Mouse (Mus musculus): ENCODE results near the gene Tmem129. TPM values are rescaled to one million over a fixed set of nuclear protein-coding genes. Genes with fewer than 3 reads are reported as not detected.

The Tmem129 gene
- polyA plus RNA-seq, 1 experiment: 47.4 TPM

GRCm38 (mm10) chr5:33640652-33641051, 17.6 kb downstream of the Tmem129 start:
- peak; percentile 59 for DNase-seq
- WGBS: 34% methylated on average over 3 of the region's 3 CpGs

GRCm38 (mm10) chr5:33638826-33639225, 19.4 kb downstream of the Tmem129 start:
- 51% methylated on average over 4 of the region's 4 CpGs for whole genome bisulfite sequencing

More at GRCm38 (mm10) chr5:33640652-33641051, 17.6 kb downstream of the Tmem129 start:
- Histone ChIP-seq H3K27me3 (replicated peaks; ENCODE audit: control insufficient read depth, insufficient read depth, low read length) (no peaks in the 10 kb centered on the region), H3K4me3 (ENCODE audit: insufficient read depth, low read depth, low read length) (no peak overlapping the region), H3K27ac (ENCODE audit: insufficient read depth, low read depth, low read length) (no peak overlapping the region), H3K36me3 (ENCODE audit: control insufficient read depth, insufficient read depth, low read length) (peaks cover 16% of the 10 kb centered on the region), H3K4me1 (ENCODE audit: control insufficient read depth, insufficient read depth, low read length) (no peaks in the 10 kb centered on the region; the same call in 1 of the 2 replicates)
- TF ChIP-seq POLR2A (IDR thresholded peaks at IDR 0.05; ENCODE audit: low read depth, low read length) (no peak), CTCF (conservative IDR thresholded peaks at IDR 0.05; ENCODE audit: insufficient read depth, insufficient read length, low read depth, low read length) (peak; percentile 64)

GRCm38 (mm10) chr5:33637606-33638350, 20.4 kb downstream of the Tmem129 start:
- Histone ChIP-seq H3K27me3 (replicated peaks; ENCODE audit: control insufficient read depth, insufficient read depth, low read length) (no peaks in the 10 kb centered on the region), H3K4me3 (ENCODE audit: insufficient read depth, low read depth, low read length) (no peak overlapping the region), H3K27ac (ENCODE audit: insufficient read depth, low read depth, low read length) (no peak overlapping the region), H3K36me3 (ENCODE audit: control insufficient read depth, insufficient read depth, low read length) (peaks cover 5% of the 10 kb centered on the region), H3K4me1 (ENCODE audit: control insufficient read depth, insufficient read depth, low read length) (no peaks in the 10 kb centered on the region)
- 76% methylated on average over 3 of the region's 3 CpGs for WGBS
- no peak for DNase-seq
- no peak for TF ChIP-seq POLR2A (IDR thresholded peaks at IDR 0.05; ENCODE audit: low read depth, low read length)
- TF ChIP-seq CTCF (conservative IDR thresholded peaks at IDR 0.05; ENCODE audit: insufficient read depth, insufficient read length, low read depth, low read length): no peak

More at GRCm38 (mm10) chr5:33638826-33639225, 19.4 kb downstream of the Tmem129 start:
- Histone ChIP-seq H3K27me3 (replicated peaks; ENCODE audit: control insufficient read depth, insufficient read depth, low read length) (no peaks in the 10 kb centered on the region), H3K36me3 (ENCODE audit: control insufficient read depth, insufficient read depth, low read length) (peaks cover 12% of the 10 kb centered on the region), H3K4me3 (ENCODE audit: insufficient read depth, low read depth, low read length) (no peak overlapping the region), H3K27ac (ENCODE audit: insufficient read depth, low read depth, low read length) (no peak overlapping the region), H3K4me1 (ENCODE audit: control insufficient read depth, insufficient read depth, low read length) (no peaks in the 10 kb centered on the region)
- TF ChIP-seq CTCF (conservative IDR thresholded peaks at IDR 0.05; ENCODE audit: insufficient read depth, insufficient read length, low read depth, low read length) (no peak), POLR2A (IDR thresholded peaks at IDR 0.05; ENCODE audit: low read depth, low read length) (no peak)
- no peak for DNase-seq

- no peak overlapping the region for H3K27ac ChIP-seq (ENCODE audit: insufficient read depth, low read depth, low read length)
- H3K4me1 ChIP-seq (ENCODE audit: control insufficient read depth, insufficient read depth, low read length): no peaks in the 10 kb centered on the region
- no peak for TF ChIP-seq POLR2A (IDR thresholded peaks at IDR 0.05; ENCODE audit: low read depth, low read length)
- no peak for TF ChIP-seq CTCF (conservative IDR thresholded peaks at IDR 0.05; ENCODE audit: insufficient read depth, insufficient read length, low read depth, low read length)
- no peak for DNase-seq
- no peaks in the 10 kb centered on the region for H3K36me3 ChIP-seq (ENCODE audit: control insufficient read depth, insufficient read depth, low read length)
- H3K27me3 ChIP-seq (replicated peaks; ENCODE audit: control insufficient read depth, insufficient read depth, low read length): no peaks in the 10 kb centered on the region
- 94% methylated on average over 3 of the region's 3 CpGs for WGBS
- H3K4me3 ChIP-seq (ENCODE audit: insufficient read depth, low read depth, low read length): no peak overlapping the region
Measured at GRCm38 (mm10) chr5:33635361-33635760, 22.9 kb downstream of the Tmem129 start.

- H3K4me3 ChIP-seq (ENCODE audit: insufficient read depth, low read depth, low read length): no peak overlapping the region
- H3K27ac ChIP-seq (ENCODE audit: insufficient read depth, low read depth, low read length): no peak overlapping the region
- no peaks in the 10 kb centered on the region for H3K36me3 ChIP-seq (ENCODE audit: control insufficient read depth, insufficient read depth, low read length)
- TF ChIP-seq POLR2A (IDR thresholded peaks at IDR 0.05; ENCODE audit: low read depth, low read length): no peak
- no peak for DNase-seq
- 71% methylated on average over 1 of the region's 1 CpGs for WGBS
- peaks cover 6% of the 10 kb centered on the region; the same call in 1 of the 2 replicates for H3K4me1 ChIP-seq (ENCODE audit: control insufficient read depth, insufficient read depth, low read length)
- no peaks in the 10 kb centered on the region for H3K27me3 ChIP-seq (replicated peaks; ENCODE audit: control insufficient read depth, insufficient read depth, low read length)
Measured at GRCm38 (mm10) chr5:33632526-33632925, 25.7 kb downstream of the Tmem129 start.

- Histone ChIP-seq H3K36me3 (ENCODE audit: control insufficient read depth, insufficient read depth, low read length) (no peaks in the 10 kb centered on the region), H3K27me3 (replicated peaks; ENCODE audit: control insufficient read depth, insufficient read depth, low read length) (no peaks in the 10 kb centered on the region), H3K4me3 (ENCODE audit: insufficient read depth, low read depth, low read length) (no peak overlapping the region), H3K27ac (ENCODE audit: insufficient read depth, low read depth, low read length) (no peak overlapping the region), H3K4me1 (ENCODE audit: control insufficient read depth, insufficient read depth, low read length) (peaks cover 6% of the 10 kb centered on the region; the same call in 1 of the 2 replicates)
- TF ChIP-seq POLR2A (IDR thresholded peaks at IDR 0.05; ENCODE audit: low read depth, low read length) (no peak), CTCF (conservative IDR thresholded peaks at IDR 0.05; ENCODE audit: insufficient read depth, insufficient read length, low read depth, low read length) (no peak)
- WGBS: 64% methylated on average over 4 of the region's 4 CpGs
- DNase-seq: no peak
Measured at GRCm38 (mm10) chr5:33630615-33631014, 27.6 kb downstream of the Tmem129 start.

- TF ChIP-seq POLR2A (IDR thresholded peaks at IDR 0.05; ENCODE audit: low read depth, low read length): no peak
- TF ChIP-seq CTCF (conservative IDR thresholded peaks at IDR 0.05; ENCODE audit: insufficient read depth, insufficient read length, low read depth, low read length): no peak
- H3K27me3 ChIP-seq (replicated peaks; ENCODE audit: control insufficient read depth, insufficient read depth, low read length): no peaks in the 10 kb centered on the region
Measured at GRCm38 (mm10) chr5:33630061-33630460, 28.2 kb downstream of the Tmem129 start.

More at GRCm38 (mm10) chr5:33630061-33630460, 28.2 kb downstream of the Tmem129 start:
- Histone ChIP-seq H3K27ac (ENCODE audit: insufficient read depth, low read depth, low read length) (0 out of 2 replicates have a peak overlapping the region, but pooled peaks have one; percentile 3), H3K4me3 (ENCODE audit: insufficient read depth, low read depth, low read length) (peak overlapping the region; percentile 51), H3K36me3 (ENCODE audit: control insufficient read depth, insufficient read depth, low read length) (no peaks in the 10 kb centered on the region), H3K4me1 (ENCODE audit: control insufficient read depth, insufficient read depth, low read length) (peaks cover 6% of the 10 kb centered on the region; the same call in 1 of the 2 replicates)
- DNase-seq: peak; percentile 52
- WGBS: 1% methylated on average over 9 of the region's 9 CpGs
